Mouse (Mus musculus) thymus, adult 2 months (tissue): ENCODE results near the gene Slc18a3.

ENCODE experiments used
- CTCF ChIP-seq: fragments of 200-500 bp; IDR thresholded peaks from 2 replicates; pipeline ENCODE4 v1.5.1; 2012; ENCODE audit warnings: mild to moderate bottlenecking, control low read depth, low read length, moderate library complexity, borderline replicate concordance; ENCODE audit not compliant: control insufficient read depth, poor library complexity, insufficient read depth; ENCODE audit errors: extremely low read depth
- POLR2A ChIP-seq: fragments of 200-500 bp; IDR thresholded peaks from 2 replicates; pipeline ENCODE4 v1.6.1; 2012; ENCODE audit warnings: mild to moderate bottlenecking, low read length, control low read depth, moderate library complexity; ENCODE audit not compliant: control insufficient read depth, poor library complexity, insufficient read depth; ENCODE audit errors: extremely low read depth

DNA sequence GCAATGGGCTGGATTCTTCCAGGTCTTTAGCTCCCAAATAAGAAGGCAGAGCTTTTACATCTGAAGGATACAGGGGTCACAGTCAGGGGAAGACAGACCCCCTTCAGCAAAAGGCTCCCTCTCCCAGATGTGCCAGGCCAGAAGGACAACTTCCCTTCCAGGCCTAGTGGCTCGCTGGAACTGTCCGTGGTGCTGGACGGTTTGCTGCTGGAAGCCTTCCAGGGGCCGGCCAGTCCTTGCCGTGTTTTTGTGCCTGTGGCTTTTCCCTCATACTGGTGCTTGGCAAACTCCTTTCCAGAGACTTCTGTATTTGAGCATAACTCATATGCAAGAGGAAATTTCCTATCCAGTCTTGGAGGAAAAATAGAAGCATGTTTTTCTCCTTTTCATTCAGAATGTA, 3.0 kb upstream of the Slc18a3 start:
- TF ChIP-seq POLR2A (no peak), CTCF (no peak)
